Mouse (Mus musculus) left cerebral cortex, adult 2 months (tissue): ENCODE measurements around the gene Crebl2. TPM values are rescaled to one million over a fixed set of nuclear protein-coding genes. Genes with fewer than 3 reads are reported as not detected.

ENCODE experiments used
- DNase-seq, 2 experiments: peaks; one replicate each; pipeline ENCODE4 v3.0.0; 2021 to 2022; ENCODE audit warnings: low spot score in 2 of 2, mixed read lengths in 1 of 2; ENCODE audit errors: extremely low spot score in 1 of 2
- H3K27ac ChIP-seq: fragments of 200-600 bp; 2 replicates; pipeline ENCODE4 v1.8.1; 2022
- H3K4me3 ChIP-seq: fragments of 200-600 bp; 2 replicates; pipeline ENCODE4 v1.8.1; 2022
- CTCF ChIP-seq: fragments of 200-600 bp; IDR thresholded peaks from 2 replicates; pipeline ENCODE4 v1.8.1; 2022; ENCODE audit warnings: antibody characterized with exemption, mild to moderate bottlenecking, moderate library complexity
- intact Hi-C: fragments of 180-260 bp; cut with DNase I; formaldehyde crosslinking; loops from one replicate; pipeline ENCODE4 v1.15.1; 2025
- total RNA-seq, 2 experiments: library from RNA; stranded (reverse); gene quantifications; 2 replicates each; pipeline ENCODE4 v1.2.3; 2021

Crebl2 gene
- total RNA-seq, 2 experiments from 2014 or later = 38.4 to 39.3 TPM

GRCm38 (mm10) chr6:134796297-134796696 is 33.7 kb upstream of the Crebl2 start:
- no peak for TF ChIP-seq CTCF
- no peak overlapping the region for H3K4me3 ChIP-seq
- intact Hi-C loops = no loop called here
- no peak overlapping the region for H3K27ac ChIP-seq
- no peak for DNase-seq

- no peak for DNase-seq
- intact Hi-C loops = no loop called here
- Histone ChIP-seq H3K27ac (no peak overlapping the region), H3K4me3 (no peak overlapping the region)
- TF ChIP-seq CTCF = no peak
Observed at GRCm38 (mm10) chr6:134801483-134801882, 28.5 kb upstream of the Crebl2 start.

- Histone ChIP-seq H3K27ac (no peak overlapping the region), H3K4me3 (no peak overlapping the region)
- no peak for DNase-seq
- intact Hi-C loops = no loop called here
- TF ChIP-seq CTCF = no peak
Observed at GRCm38 (mm10) chr6:134802641-134803043, 27.3 kb upstream of the Crebl2 start.

- TF ChIP-seq CTCF = no peak
- no peak for DNase-seq
- intact Hi-C loops = no loop called here
Observed at GRCm38 (mm10) chr6:134804736-134805277, 25.1 kb upstream of the Crebl2 start.

GRCm38 (mm10) chr6:134806130-134806529 is 23.8 kb upstream of the Crebl2 start:
- no peak overlapping the region for H3K4me3 ChIP-seq
- no peak for TF ChIP-seq CTCF
- no peak for DNase-seq
- no peak overlapping the region for H3K27ac ChIP-seq
- intact Hi-C loops = no loop called here

More at GRCm38 (mm10) chr6:134804736-134805277, 25.1 kb upstream of the Crebl2 start:
- no peak overlapping the region for H3K27ac ChIP-seq
- no peak overlapping the region for H3K4me3 ChIP-seq

- Histone ChIP-seq H3K27ac (no peak overlapping the region), H3K4me3 (no peak overlapping the region)
- TF ChIP-seq CTCF = no peak
- intact Hi-C loops = no loop called here
- no peak for DNase-seq
Observed at GRCm38 (mm10) chr6:134807091-134807490, 22.9 kb upstream of the Crebl2 start.

GRCm38 (mm10) chr6:134807794-134808193 is 22.2 kb upstream of the Crebl2 start:
- no peak for DNase-seq
- intact Hi-C loops = no loop called here
- Histone ChIP-seq H3K27ac (no peak overlapping the region), H3K4me3 (no peak overlapping the region)
- TF ChIP-seq CTCF = no peak

- intact Hi-C loops = no loop called here
Observed at GRCm38 (mm10) chr6:134813066-134813465, 16.9 kb upstream of the Crebl2 start.

GRCm38 (mm10) chr6:134817051-134817928 is 12.7 kb upstream of the Crebl2 start:
- Histone ChIP-seq H3K27ac (no peak overlapping the region), H3K4me3 (no peak overlapping the region)
- DNase-seq = no peak
- intact Hi-C loops = no loop called here
- TF ChIP-seq CTCF = no peak

More at GRCm38 (mm10) chr6:134813066-134813465, 16.9 kb upstream of the Crebl2 start:
- H3K4me3 ChIP-seq = no peak overlapping the region
- H3K27ac ChIP-seq = no peak overlapping the region
- no peak for DNase-seq
- no peak for TF ChIP-seq CTCF

GRCm38 (mm10) chr6:134819741-134820140 is 10.2 kb upstream of the Crebl2 start:
- Histone ChIP-seq H3K27ac (no peak overlapping the region), H3K4me3 (no peak overlapping the region)
- TF ChIP-seq CTCF = no peak
- intact Hi-C loops = no loop called here
- no peak for DNase-seq

GRCm38 (mm10) chr6:134820411-134820810 is 9.5 kb upstream of the Crebl2 start:
- no peak for DNase-seq
- TF ChIP-seq CTCF = no peak
- Histone ChIP-seq H3K4me3 (no peak overlapping the region), H3K27ac (no peak overlapping the region)
- intact Hi-C loops = no loop called here

GRCm38 (mm10) chr6:134822844-134823243 is 7.1 kb upstream of the Crebl2 start:
- Histone ChIP-seq H3K4me3 (no peak overlapping the region), H3K27ac (no peak overlapping the region)
- TF ChIP-seq CTCF = peak; percentile 58
- intact Hi-C loops = no loop called here
- no peak for DNase-seq
